Mouse (Mus musculus): Measurements from ENCODE around the gene Adamtsl1. TPM values are rescaled to one million over a fixed set of nuclear protein-coding genes. Genes with fewer than 3 reads are reported as not detected.
A peak's percentile ranks its signal among the peaks of the same experiment; 100 is the strongest.

The Adamtsl1 gene
- polyA plus RNA-seq, 1 experiment from 2014 or later = 5.3 TPM

DNA sequence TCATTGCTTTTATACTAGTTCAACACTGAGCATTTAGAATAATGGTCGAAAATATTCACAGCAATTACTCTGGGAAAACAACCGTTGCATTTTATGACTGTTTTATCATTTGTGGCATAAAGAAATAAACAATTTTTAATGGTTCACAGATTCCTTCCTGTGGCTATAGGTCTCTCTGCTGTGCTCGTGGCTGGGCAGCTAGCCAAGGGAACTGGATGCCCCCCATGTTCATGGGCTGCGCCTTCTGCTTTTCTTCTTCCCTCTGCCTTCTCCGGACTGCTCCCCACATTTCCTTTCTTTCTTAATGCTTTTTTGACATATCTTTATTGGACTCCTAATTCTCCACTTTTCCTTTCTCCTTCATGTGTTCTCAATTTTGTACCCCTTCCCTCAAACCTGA lies 608.5 kb downstream of the Adamtsl1 start:
- Histone ChIP-seq H3K36me3 (ENCODE audit: control insufficient read depth, insufficient read depth, low read length) (no peaks in the 10 kb centered on the region), H3K4me3 (replicated peaks; ENCODE audit: low read depth, low read length) (no peak overlapping the region), H3K9me3 (ENCODE audit: control insufficient read depth, low read length) (no peaks in the 10 kb centered on the region), H3K27ac (replicated peaks; ENCODE audit: low read depth, low read length) (no peak overlapping the region), H3K9ac (replicated peaks; ENCODE audit: low read length) (no peak overlapping the region), H3K27me3 (ENCODE audit: control insufficient read depth, insufficient read depth, low read length) (no peaks in the 10 kb centered on the region), H3K4me1 (ENCODE audit: control insufficient read depth, insufficient read depth, low read length) (no peaks in the 10 kb centered on the region), H3K4me2 (ENCODE audit: low read length) (no peak overlapping the region)
- DNase-seq = peak; percentile 5
- 77% methylated on average over 5 of the region's 5 CpGs for WGBS
- ATAC-seq (ENCODE audit: low FRiP score, low TSS enrichment) = no peak

DNA sequence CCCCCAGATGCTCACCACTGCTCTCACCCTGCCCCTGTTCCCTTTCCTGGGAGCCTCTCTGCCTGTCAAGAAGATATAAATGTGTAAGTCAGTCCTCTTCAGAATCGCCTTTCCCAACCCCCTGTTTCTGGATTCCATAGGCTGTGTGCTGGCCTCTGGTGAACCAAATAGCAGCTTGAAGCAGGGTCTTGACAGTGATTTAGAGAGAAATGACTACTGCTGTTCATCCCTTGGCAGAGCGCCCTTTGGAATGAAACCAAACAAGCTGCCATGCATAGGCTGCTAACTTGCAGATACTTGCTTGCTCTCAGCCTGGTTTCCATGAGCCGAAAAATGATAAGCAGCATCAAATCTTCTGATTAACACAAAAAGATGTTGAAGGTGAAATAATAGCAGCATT lies 610.4 kb downstream of the Adamtsl1 start:
- H3K27me3 ChIP-seq (ENCODE audit: control insufficient read depth, insufficient read depth, low read length) = no peaks in the 10 kb centered on the region
- H3K27ac ChIP-seq (replicated peaks; ENCODE audit: low read depth, low read length) = no peak overlapping the region
- no peaks in the 10 kb centered on the region for H3K9me3 ChIP-seq (ENCODE audit: control insufficient read depth, low read length)
- H3K4me2 ChIP-seq (ENCODE audit: low read length) = no peak overlapping the region
- H3K4me3 ChIP-seq (replicated peaks; ENCODE audit: low read depth, low read length) = no peak overlapping the region
- H3K36me3 ChIP-seq (ENCODE audit: control insufficient read depth, insufficient read depth, low read length) = no peaks in the 10 kb centered on the region
- DNase-seq = peak; percentile 72
- no peak for ATAC-seq (ENCODE audit: low FRiP score, low TSS enrichment)
- no peaks in the 10 kb centered on the region for H3K4me1 ChIP-seq (ENCODE audit: control insufficient read depth, insufficient read depth, low read length)
- WGBS = 66% methylated on average over 3 of the region's 3 CpGs
- H3K9ac ChIP-seq (replicated peaks; ENCODE audit: low read length) = no peak overlapping the region

DNA sequence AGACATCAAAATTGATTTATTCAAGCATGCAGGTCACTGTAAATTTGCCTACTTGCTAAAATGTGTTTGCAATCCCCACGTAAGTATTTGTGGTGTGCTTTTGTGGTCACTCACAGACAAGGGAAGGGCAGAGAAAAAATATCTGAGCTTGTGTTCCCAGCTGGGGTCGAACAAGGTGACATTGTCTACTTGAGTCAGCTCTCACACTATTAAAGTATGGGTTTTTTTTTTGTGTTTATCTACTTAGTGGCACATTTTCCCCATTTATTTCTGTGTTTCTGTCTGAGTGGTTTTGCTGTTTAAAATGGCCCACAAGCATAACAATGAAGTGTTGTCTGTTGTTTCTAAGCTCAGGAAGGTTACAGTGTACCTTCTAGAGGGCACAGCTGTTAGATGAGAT lies 612.7 kb downstream of the Adamtsl1 start:
- ATAC-seq (ENCODE audit: low FRiP score, low TSS enrichment) (no peak), DNase-seq (no peak)
- Histone ChIP-seq H3K4me3 (replicated peaks; ENCODE audit: low read depth, low read length) (no peak overlapping the region), H3K27ac (replicated peaks; ENCODE audit: low read depth, low read length) (no peak overlapping the region), H3K4me2 (ENCODE audit: low read length) (no peak overlapping the region), H3K9ac (replicated peaks; ENCODE audit: low read length) (no peak overlapping the region), H3K4me1 (ENCODE audit: control insufficient read depth, insufficient read depth, low read length) (no peaks in the 10 kb centered on the region), H3K9me3 (ENCODE audit: control insufficient read depth, low read length) (no peaks in the 10 kb centered on the region), H3K36me3 (ENCODE audit: control insufficient read depth, insufficient read depth, low read length) (no peaks in the 10 kb centered on the region), H3K27me3 (ENCODE audit: control insufficient read depth, insufficient read depth, low read length) (no peaks in the 10 kb centered on the region)
- WGBS = 81% methylated on average over 2 of the region's 2 CpGs

DNA sequence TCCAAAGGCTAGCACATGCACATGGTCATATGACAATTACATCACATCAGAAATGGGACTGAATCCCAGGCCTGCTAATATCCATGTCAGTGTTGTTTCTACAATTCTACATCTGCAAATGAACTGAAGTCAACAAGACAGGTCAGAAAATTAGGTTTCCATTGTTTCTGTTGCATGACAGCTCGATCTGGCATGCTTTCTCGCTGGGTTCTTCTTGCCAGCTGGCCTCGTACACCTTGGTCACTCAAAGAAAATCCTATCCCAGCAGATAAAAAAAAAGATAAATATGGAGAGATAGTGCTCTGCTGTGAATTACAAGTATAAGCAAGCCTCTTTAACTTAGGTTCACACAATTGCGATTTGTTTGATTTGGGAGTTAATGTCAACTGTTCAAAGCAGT lies 644.6 kb downstream of the Adamtsl1 start:
- Histone ChIP-seq H3K27ac (replicated peaks; ENCODE audit: low read depth, low read length) (no peak overlapping the region), H3K36me3 (ENCODE audit: control insufficient read depth, insufficient read depth, low read length) (no peaks in the 10 kb centered on the region), H3K4me1 (ENCODE audit: control insufficient read depth, insufficient read depth, low read length) (no peaks in the 10 kb centered on the region), H3K9me3 (ENCODE audit: control insufficient read depth, low read length) (no peaks in the 10 kb centered on the region), H3K4me2 (ENCODE audit: low read length) (no peak overlapping the region), H3K4me3 (replicated peaks; ENCODE audit: low read depth, low read length) (no peak overlapping the region), H3K9ac (replicated peaks; ENCODE audit: low read length) (no peak overlapping the region), H3K27me3 (ENCODE audit: control insufficient read depth, insufficient read depth, low read length) (no peaks in the 10 kb centered on the region)
- no peak for DNase-seq
- ATAC-seq (ENCODE audit: low FRiP score, low TSS enrichment) = no peak
- 85% methylated on average over 4 of the region's 4 CpGs for WGBS

DNA sequence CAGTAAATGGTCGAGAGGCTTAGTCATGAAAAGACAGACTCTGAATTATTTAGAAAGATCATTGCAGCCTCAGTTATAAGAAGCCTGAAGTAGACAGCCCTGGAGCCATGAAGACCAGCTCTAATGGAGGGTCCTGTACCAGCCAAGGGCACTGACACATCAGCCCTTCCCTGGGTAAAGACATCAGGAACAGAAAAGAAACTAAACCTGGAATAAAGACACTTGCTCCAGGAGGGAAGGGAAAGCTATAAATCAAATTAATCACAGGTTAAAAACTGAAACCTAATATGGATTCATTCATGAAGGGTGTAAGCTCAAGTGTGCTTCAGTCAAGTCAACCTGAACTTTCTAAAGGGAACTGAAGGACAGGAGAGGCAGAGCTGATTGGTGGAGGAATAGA lies 645.4 kb downstream of the Adamtsl1 start:
- no peaks in the 10 kb centered on the region for H3K36me3 ChIP-seq (ENCODE audit: control insufficient read depth, insufficient read depth, low read length)
- no peak for DNase-seq
- H3K4me2 ChIP-seq (ENCODE audit: low read length) = no peak overlapping the region
- no peaks in the 10 kb centered on the region for H3K9me3 ChIP-seq (ENCODE audit: control insufficient read depth, low read length)
- no peak overlapping the region for H3K4me3 ChIP-seq (replicated peaks; ENCODE audit: low read depth, low read length)
- no peak overlapping the region for H3K9ac ChIP-seq (replicated peaks; ENCODE audit: low read length)
- H3K27ac ChIP-seq (replicated peaks; ENCODE audit: low read depth, low read length) = no peak overlapping the region
- no peak for ATAC-seq (ENCODE audit: low FRiP score, low TSS enrichment)
- WGBS = 61% methylated on average over 1 of the region's 1 CpGs
- H3K27me3 ChIP-seq (ENCODE audit: control insufficient read depth, insufficient read depth, low read length) = no peaks in the 10 kb centered on the region
- H3K4me1 ChIP-seq (ENCODE audit: control insufficient read depth, insufficient read depth, low read length) = no peaks in the 10 kb centered on the region

DNA sequence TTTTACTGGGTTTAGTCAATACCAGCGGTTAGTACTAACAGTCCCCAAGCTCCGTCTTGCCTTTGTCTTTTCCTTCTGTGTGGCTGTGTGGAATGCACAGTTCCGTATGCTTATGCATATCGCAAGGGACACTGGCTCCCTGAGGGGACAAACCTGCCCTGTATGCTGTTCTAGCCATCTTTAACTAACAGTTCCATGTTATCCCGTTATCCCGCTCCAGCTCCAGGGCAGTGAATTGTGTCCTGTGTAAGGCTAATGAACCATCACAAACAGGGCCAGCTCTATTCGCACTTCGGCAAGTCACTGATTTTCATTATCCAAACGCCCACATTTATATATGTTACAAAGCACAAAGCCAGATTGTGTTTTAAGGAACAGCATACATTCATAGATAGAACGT lies 656.8 kb downstream of the Adamtsl1 start:
- whole genome bisulfite sequencing = 66% methylated on average over 10 of the region's 10 CpGs
- DNase-seq (peak; percentile 21), ATAC-seq (ENCODE audit: low FRiP score, low TSS enrichment) (no peak)
- H3K4me2 ChIP-seq (ENCODE audit: low read length) = no peak overlapping the region
- H3K9me3 ChIP-seq (ENCODE audit: control insufficient read depth, low read length) = no peaks in the 10 kb centered on the region
- H3K9ac ChIP-seq (replicated peaks; ENCODE audit: low read length) = no peak overlapping the region
- H3K36me3 ChIP-seq (ENCODE audit: control insufficient read depth, insufficient read depth, low read length) = no peaks in the 10 kb centered on the region
- no peaks in the 10 kb centered on the region for H3K27me3 ChIP-seq (ENCODE audit: control insufficient read depth, insufficient read depth, low read length)
- no peak overlapping the region for H3K4me3 ChIP-seq (replicated peaks; ENCODE audit: low read depth, low read length)
- H3K27ac ChIP-seq (replicated peaks; ENCODE audit: low read depth, low read length) = no peak overlapping the region
- no peaks in the 10 kb centered on the region for H3K4me1 ChIP-seq (ENCODE audit: control insufficient read depth, insufficient read depth, low read length)

DNA sequence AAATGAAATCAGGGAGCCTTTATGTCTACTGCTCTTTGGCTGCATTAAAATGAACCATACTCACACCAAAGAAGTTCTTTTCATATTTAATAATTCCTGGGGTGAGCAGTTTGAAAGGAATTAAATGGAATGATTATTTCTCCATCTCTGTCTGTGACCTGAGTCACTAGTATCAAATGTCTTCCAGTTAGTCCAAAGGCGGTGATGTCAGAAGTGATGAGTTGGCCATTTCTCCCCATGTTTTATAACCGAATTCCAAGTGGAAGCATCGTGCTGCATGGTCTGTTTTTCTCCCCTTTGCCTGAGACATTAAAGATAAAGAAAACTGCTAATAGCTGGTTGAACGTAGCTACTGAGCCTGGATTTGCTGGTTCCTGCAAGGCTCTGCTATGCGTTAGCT lies 657.5 kb downstream of the Adamtsl1 start:
- Histone ChIP-seq H3K9ac (replicated peaks; ENCODE audit: low read length) (no peak overlapping the region), H3K4me3 (replicated peaks; ENCODE audit: low read depth, low read length) (no peak overlapping the region), H3K4me2 (ENCODE audit: low read length) (no peak overlapping the region), H3K27me3 (ENCODE audit: control insufficient read depth, insufficient read depth, low read length) (no peaks in the 10 kb centered on the region), H3K9me3 (ENCODE audit: control insufficient read depth, low read length) (no peaks in the 10 kb centered on the region), H3K27ac (replicated peaks; ENCODE audit: low read depth, low read length) (no peak overlapping the region), H3K36me3 (ENCODE audit: control insufficient read depth, insufficient read depth, low read length) (no peaks in the 10 kb centered on the region), H3K4me1 (ENCODE audit: control insufficient read depth, insufficient read depth, low read length) (no peaks in the 10 kb centered on the region)
- 87% methylated on average over 5 of the region's 5 CpGs for WGBS
- DNase-seq (no peak), ATAC-seq (ENCODE audit: low FRiP score, low TSS enrichment) (no peak)

DNA sequence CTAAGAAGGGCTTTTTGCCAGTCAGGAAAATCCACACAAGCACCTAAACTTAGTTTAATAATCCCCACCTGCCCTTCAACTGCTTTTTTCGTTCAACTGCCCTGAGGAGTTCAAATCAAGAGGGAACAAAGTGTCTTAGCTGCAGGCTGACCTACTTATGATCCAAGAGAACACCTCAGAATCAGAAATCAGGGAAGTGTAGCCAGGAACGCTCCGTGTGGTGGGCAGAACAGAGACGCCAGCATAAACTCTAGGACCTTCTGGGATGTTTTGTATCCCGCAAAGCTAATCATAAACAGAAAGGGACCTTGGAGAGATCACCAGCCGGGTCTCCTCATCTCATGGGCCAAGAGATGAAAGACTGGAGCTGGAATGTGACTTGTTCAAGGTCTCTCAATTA lies 663.5 kb downstream of the Adamtsl1 start:
- no peak overlapping the region for H3K27ac ChIP-seq (replicated peaks; ENCODE audit: low read depth, low read length)
- no peak overlapping the region for H3K4me3 ChIP-seq (replicated peaks; ENCODE audit: low read depth, low read length)
- H3K9ac ChIP-seq (replicated peaks; ENCODE audit: low read length) = no peak overlapping the region
- H3K27me3 ChIP-seq (ENCODE audit: control insufficient read depth, insufficient read depth, low read length) = no peaks in the 10 kb centered on the region
- no peak overlapping the region for H3K4me2 ChIP-seq (ENCODE audit: low read length)
- H3K9me3 ChIP-seq (ENCODE audit: control insufficient read depth, low read length) = no peaks in the 10 kb centered on the region
- no peak for DNase-seq
- H3K4me1 ChIP-seq (ENCODE audit: control insufficient read depth, insufficient read depth, low read length) = no peaks in the 10 kb centered on the region
- 94% methylated on average over 6 of the region's 6 CpGs for WGBS
- no peaks in the 10 kb centered on the region for H3K36me3 ChIP-seq (ENCODE audit: control insufficient read depth, insufficient read depth, low read length)
- no peak for ATAC-seq (ENCODE audit: low FRiP score, low TSS enrichment)

DNA sequence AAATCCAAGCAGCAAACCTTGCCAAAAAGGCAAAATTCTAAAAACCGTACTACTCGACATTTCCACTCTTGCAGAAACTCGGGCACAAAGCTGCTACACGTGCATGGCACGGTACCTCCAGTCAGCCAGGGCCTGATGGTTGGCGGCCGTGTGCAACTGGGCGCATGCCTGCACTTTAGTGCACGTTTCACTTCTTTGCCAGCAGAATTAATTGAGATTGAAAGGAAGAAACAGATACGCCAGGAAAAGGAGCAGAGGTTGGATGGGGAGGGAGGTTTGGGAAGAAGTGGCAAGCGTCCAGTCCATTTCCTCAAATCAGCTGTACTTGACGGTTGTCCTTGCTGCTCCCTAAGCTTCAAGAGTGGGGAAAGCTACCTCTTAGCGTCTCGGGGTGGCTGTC lies 664.1 kb downstream of the Adamtsl1 start:
- H3K36me3 ChIP-seq (ENCODE audit: control insufficient read depth, insufficient read depth, low read length) = no peaks in the 10 kb centered on the region
- H3K4me1 ChIP-seq (ENCODE audit: control insufficient read depth, insufficient read depth, low read length) = no peaks in the 10 kb centered on the region
- H3K4me3 ChIP-seq (replicated peaks; ENCODE audit: low read depth, low read length) = no peak overlapping the region
- 89% methylated on average over 14 of the region's 14 CpGs for WGBS
- H3K27ac ChIP-seq (replicated peaks; ENCODE audit: low read depth, low read length) = no peak overlapping the region
- no peak for ATAC-seq (ENCODE audit: low FRiP score, low TSS enrichment)
- H3K9me3 ChIP-seq (ENCODE audit: control insufficient read depth, low read length) = no peaks in the 10 kb centered on the region
- DNase-seq = no peak
- no peak overlapping the region for H3K9ac ChIP-seq (replicated peaks; ENCODE audit: low read length)
- no peak overlapping the region for H3K4me2 ChIP-seq (ENCODE audit: low read length)
- no peaks in the 10 kb centered on the region for H3K27me3 ChIP-seq (ENCODE audit: control insufficient read depth, insufficient read depth, low read length)
